Mouse (Mus musculus): ENCODE measurements at regions not wholly inside any gene's neighbourhood (a gene's known extent, or its start where the extent isn't known, plus 50 kb on each side); places are given as distances from the start of the nearest gene placed in this dataset.

- DNase-seq: no peak
Observed at GRCm38 (mm10) chr1:142838663-142839062, 801.8 kb upstream of the B3galt2 start.

GRCm38 (mm10) chr1:142867024-142867700 is 773.3 kb upstream of the B3galt2 start:
- DNase-seq: no peak

GRCm38 (mm10) chr1:142891842-142892241 is 748.6 kb upstream of the B3galt2 start:
- DNase-seq: no peak

GRCm38 (mm10) chr1:142893156-142893555 is 747.3 kb upstream of the B3galt2 start:
- DNase-seq: no peak

- DNase-seq: no peak
Observed at GRCm38 (mm10) chr1:142894145-142894544, 746.3 kb upstream of the B3galt2 start.

GRCm38 (mm10) chr1:142895081-142895480 is 745.4 kb upstream of the B3galt2 start:
- no peak for DNase-seq

GRCm38 (mm10) chr1:142909907-142910306 is 730.6 kb upstream of the B3galt2 start:
- no peak for DNase-seq

- DNase-seq: no peak
Observed at GRCm38 (mm10) chr1:142956686-142957085, 683.8 kb upstream of the B3galt2 start.

- no peak for DNase-seq
Observed at GRCm38 (mm10) chr1:142971475-142971874, 669.0 kb upstream of the B3galt2 start.

- no peak for DNase-seq
Observed at GRCm38 (mm10) chr1:142973387-142973786, 667.1 kb upstream of the B3galt2 start.

GRCm38 (mm10) chr1:142982994-142983393 is 657.5 kb upstream of the B3galt2 start:
- DNase-seq: no peak

GRCm38 (mm10) chr1:142983641-142984040 is 656.8 kb upstream of the B3galt2 start:
- DNase-seq: no peak

GRCm38 (mm10) chr1:142985516-142985915 is 654.9 kb upstream of the B3galt2 start:
- DNase-seq: no peak

GRCm38 (mm10) chr1:143000216-143000615 is 640.2 kb upstream of the B3galt2 start:
- DNase-seq: no peak

GRCm38 (mm10) chr1:143001112-143001511 is 639.4 kb upstream of the B3galt2 start:
- no peak for DNase-seq

- no peak for DNase-seq
Observed at GRCm38 (mm10) chr1:143006045-143006444, 634.4 kb upstream of the B3galt2 start.

- DNase-seq: no peak
Observed at GRCm38 (mm10) chr1:143019982-143020381, 620.5 kb upstream of the B3galt2 start.

- no peak for DNase-seq
Observed at GRCm38 (mm10) chr1:143053161-143053560, 587.3 kb upstream of the B3galt2 start.

- no peak for DNase-seq
Observed at GRCm38 (mm10) chr1:143053599-143053998, 586.9 kb upstream of the B3galt2 start.

GRCm38 (mm10) chr1:143054451-143055024 is 585.9 kb upstream of the B3galt2 start:
- no peak for DNase-seq

- DNase-seq: no peak
Observed at GRCm38 (mm10) chr1:143060698-143061576, 579.5 kb upstream of the B3galt2 start.

- no peak for DNase-seq
Observed at GRCm38 (mm10) chr1:143065493-143065892, 575.0 kb upstream of the B3galt2 start.

- DNase-seq: no peak
Observed at GRCm38 (mm10) chr1:143071781-143072382, 568.6 kb upstream of the B3galt2 start.

Data from kidney, adult 8-10 months (tissue).